Mouse (Mus musculus) Muller cell, postnatal 12 days (primary cell): ENCODE data around the gene Dgkg.
A peak's percentile ranks its signal among the peaks of the same experiment; 100 is the strongest.

Experiments
- DNase-seq: peaks from one replicate; pipeline ENCODE4 v3.0.0-alpha.2; 2015; ENCODE audit errors: inconsistent ontology term

Gene Dgkg

DNA sequence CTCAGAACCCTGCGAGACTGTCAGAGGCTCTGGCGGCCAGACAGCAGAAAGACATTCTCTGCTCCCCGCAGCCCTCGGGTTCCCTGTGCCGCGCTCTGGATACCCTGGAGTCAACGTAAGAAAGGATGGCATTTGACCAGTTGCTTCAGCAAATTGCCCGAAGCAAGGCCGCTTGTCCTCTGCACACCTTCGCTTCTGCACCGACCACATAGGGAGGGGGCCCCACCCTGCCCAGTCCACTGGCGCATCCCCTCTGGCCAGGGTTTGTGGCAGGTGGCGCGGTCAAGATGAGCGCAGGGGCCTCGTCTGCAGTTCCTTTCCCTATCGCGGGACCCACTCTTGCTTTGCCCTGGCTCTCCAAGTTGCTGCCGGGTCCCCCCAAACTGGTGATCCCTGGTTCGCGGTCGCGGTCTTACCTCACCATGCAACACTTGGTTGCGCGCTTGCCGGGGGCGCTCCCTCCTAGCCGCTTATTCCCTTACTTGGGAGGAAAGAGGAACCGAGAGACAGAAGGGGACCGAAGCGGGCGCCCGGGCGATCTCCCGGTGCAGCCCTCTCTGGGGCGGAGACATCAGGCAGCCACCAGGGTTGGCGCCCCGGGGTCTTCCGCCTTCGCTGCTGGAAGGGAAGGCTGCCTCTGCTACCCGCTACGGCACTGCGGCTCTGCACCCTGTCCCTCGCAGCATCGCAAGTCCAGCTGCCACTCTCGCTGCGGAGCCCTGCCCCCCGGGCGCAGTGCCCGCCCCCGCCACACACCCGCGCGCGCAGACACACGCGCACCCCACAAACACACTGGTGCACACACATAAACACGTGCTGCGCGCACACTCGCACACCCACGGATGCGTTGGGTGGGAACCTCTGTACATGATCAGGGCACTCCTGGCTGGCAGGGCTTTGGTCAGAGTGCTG is at the start of gene Dgkg:
TSS of gene Dgkg (minus strand) at position 689 of the 912 bp plus-strand sequence.
- DNase-seq: peak; percentile 50

DNA sequence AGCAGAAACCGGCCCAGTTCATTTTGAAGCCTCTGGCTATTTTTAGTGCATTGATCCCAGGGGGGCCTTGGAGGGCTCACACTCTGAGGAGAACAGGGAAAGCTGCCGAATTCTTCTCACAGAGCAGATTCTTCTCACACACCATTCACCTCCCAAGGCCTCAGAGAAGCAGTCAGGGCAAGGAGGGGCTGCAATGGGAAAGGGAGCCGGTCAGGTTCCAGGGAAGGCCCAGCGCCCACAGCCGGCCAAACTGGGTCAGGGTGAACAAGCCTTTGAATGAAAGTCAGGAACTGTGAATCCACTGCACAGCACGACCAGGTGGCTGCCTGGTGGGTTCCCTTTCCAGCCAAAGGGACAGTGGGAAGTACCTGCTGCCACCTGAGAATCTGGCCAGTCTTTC is 47.9 kb upstream of the Dgkg start:
- no peak for DNase-seq

DNA sequence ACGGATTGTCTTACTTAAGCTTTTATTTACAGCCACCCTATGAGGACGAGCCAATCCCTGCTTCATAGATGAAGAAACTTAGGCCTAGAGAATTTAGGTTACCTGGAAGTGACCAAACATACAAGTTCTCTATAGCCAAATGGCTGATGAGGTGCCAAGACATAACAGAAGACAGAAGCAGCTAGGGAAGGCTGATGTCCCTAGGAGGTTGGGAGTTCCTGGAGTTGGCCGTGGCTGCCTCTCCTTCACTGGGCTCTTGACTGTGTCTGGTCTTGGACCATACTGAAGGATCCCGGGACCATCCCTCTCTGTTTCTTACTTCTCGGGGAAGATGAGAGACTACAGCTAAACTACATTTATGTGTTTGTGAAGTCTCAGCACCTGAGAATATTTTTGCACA is 47.1 kb upstream of the Dgkg start:
- DNase-seq: no peak

DNA sequence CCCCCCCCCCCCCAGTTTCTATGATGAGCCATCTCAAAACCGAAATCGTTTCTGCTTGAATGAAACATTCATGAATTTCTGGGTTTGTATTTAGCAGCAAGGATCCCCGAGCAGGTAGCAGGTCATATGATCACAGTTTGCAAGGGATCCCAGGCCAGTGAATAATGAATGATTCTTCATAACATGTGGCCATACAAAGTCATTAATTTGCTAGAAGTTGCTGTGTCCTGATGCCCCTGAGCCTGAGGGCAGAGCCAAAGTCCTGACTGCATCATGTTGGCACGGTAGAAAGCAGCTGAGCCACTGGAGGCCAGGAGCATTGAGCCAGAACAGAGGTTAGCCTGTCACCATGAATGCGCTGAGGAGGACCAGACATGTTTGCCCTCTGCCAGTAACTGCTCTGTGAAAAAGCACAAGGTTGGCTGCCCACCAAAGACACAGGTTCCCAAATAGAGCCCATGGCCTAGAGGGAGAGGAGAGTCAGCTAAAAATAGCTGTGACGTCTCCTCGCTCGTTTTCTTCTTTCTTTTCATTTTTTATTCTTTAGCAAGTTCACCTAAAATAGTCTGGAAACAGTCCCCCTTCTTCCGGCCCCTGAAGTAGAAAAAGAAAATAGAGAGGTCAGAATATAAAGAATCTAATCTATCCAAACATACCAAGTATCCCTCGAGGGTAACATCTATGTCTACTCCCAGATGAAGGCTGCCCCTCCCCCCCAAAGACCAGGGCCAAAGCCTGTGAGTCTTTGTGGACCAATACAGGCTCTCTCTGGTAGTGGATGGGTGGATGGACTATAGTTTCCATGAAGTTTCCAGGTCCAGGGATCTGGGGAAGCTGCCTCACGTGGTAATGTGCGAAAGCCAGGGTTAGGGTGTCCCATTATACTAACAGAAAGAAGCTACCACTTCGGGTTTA is 42.1 kb upstream of the Dgkg start:
- peak; percentile 43 for DNase-seq

- no peak for DNase-seq
Observed at GRCm38 (mm10) chr16:22698101-22698500, 41.1 kb upstream of the Dgkg start.

GRCm38 (mm10) chr16:22689622-22690021 is 32.6 kb upstream of the Dgkg start:
- no peak for DNase-seq

GRCm38 (mm10) chr16:22687711-22688230 is 30.8 kb upstream of the Dgkg start:
- no peak for DNase-seq

GRCm38 (mm10) chr16:22683605-22684004 is 26.6 kb upstream of the Dgkg start:
- no peak for DNase-seq

GRCm38 (mm10) chr16:22682727-22683126 is 25.7 kb upstream of the Dgkg start:
- no peak for DNase-seq

- no peak for DNase-seq
Observed at GRCm38 (mm10) chr16:22679641-22680040, 22.6 kb upstream of the Dgkg start.

DNA sequence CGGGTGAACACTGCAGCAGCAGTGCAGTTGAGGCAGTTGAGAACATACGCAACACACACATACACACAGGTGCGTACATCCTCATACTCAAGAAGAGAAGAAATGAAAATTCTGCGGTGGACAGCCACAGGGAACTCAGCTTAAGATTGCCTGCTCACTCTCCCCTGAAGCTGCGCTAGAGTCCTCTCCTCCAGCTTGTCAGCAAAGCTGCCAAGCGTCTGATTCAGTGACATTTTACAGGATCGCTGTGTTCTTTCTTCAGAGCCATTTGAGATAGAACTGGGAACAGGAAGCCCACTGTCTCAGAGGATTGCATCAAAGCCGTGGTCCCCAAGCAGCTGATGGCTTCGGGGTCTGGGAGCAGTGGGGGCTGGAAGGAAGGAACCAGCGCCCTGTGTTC is 17.6 kb upstream of the Dgkg start:
- DNase-seq: no peak

GRCm38 (mm10) chr16:22674164-22674563 is 17.1 kb upstream of the Dgkg start:
- DNase-seq: no peak

- no peak for DNase-seq
Observed at GRCm38 (mm10) chr16:22664033-22664432, 7.0 kb upstream of the Dgkg start.

DNA sequence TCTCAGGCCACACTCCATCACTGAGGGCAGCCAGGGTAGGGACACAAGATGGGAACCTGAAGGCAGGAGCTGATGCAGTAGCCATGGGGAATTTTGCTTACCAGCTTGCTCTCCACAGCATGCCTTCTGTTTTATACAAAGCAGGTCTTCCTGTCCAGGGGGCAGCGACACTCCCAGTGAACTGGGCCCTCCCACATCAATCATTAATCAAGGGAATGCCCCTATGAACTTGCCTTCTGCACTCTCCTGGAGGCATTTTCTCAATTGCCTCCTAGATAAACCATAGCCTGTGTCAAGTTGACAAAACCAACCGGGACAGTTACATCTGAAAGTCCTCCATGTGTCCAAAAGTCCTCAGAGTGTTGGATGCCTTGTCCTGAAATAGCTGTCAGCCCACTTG is 6.1 kb upstream of the Dgkg start:
- no peak for DNase-seq

DNA sequence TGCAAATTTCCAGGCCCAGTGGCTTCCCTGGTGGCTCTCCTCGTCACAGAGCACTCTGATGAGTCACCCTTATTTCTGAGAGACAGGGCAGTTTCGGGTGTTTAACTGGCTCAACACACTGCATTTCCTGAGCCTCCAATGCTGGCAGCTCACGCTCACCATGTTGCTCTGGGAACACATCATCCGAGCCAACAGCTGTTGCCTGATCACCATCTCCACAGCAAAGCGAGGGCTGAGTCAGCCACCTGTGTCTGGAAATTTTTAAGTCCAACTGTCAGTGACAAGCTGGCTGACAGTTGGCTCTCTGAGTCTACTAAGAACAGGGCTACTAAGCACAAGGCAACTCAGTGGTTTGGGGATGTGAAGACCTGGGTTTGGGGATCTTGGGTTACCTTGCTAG is 4.1 kb upstream of the Dgkg start:
- DNase-seq: peak; percentile 55

GRCm38 (mm10) chr16:22657874-22658789 is 1.1 kb upstream of the Dgkg start:
- DNase-seq: no peak

DNA sequence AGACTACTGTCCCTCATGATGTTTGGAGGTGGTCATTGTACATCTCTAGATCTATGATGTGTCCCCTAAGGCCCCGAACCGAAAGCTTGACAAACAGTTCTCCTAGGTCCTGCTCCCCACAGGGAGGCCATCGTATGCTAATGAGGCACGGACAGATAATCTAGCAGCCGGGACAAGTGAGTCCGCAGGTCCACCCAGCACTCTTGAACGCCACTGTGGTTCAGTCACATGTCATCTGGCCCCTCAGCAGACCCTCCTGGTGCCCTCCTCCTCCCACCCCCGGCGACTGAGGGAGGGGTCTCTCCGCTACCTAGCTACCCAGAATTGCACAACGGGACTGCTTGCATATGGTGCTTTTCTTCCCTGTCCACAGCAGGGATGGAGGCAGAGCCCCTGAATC is 1.2 kb downstream of the Dgkg start:
- no peak for DNase-seq

GRCm38 (mm10) chr16:22655223-22655622 is 1.8 kb downstream of the Dgkg start:
- DNase-seq: no peak

GRCm38 (mm10) chr16:22654477-22654835 is 2.6 kb downstream of the Dgkg start:
- no peak for DNase-seq

DNA sequence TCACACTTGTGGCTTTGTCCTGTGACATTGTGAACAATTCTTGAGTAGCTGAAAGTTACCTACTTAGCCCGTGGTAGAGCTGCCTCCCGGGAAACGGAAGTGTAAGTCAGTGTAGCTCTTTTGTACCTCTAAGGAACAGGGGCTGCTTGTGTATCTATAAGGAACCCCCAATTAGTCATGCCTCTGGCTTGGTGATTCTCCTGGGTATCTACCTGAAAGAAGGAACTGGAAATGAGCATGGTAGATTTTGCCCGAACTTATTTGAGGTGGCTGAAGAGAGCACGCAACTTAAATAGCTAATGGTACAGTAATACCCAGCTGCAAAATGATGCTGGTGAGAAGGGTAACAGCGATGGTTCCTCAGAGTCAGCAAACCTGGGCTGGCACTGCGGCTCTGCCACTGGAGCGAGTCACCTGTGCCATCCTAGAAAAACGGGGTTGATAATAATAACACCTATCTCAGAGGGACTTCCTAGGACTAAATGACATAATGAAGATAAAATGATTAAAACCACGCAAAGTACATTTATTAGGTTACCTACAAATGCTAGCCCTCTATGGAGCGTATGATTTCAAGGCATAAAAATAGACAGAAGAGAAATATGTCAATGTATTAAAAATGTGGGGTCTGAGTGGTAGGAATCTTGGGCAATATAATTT is 3.1 kb downstream of the Dgkg start:
- DNase-seq: no peak

GRCm38 (mm10) chr16:22651244-22651643 is 5.8 kb downstream of the Dgkg start:
- DNase-seq: no peak
